Mouse (Mus musculus) lung, postnatal 36 days (tissue): ENCODE data around the gene Parvg.

Source experiments
- DNase-seq: peaks from one replicate; pipeline ENCODE4 v3.0.0; 2022; ENCODE audit warnings: mixed read lengths

The Parvg gene

GRCm38 (mm10) chr15:84305333-84305732 is 18.5 kb upstream of the Parvg start:
- DNase-seq, result no peak

- no peak for DNase-seq
Measured at GRCm38 (mm10) chr15:84310271-84310670, 13.6 kb upstream of the Parvg start.

- DNase-seq, result no peak
Measured at GRCm38 (mm10) chr15:84311295-84312085, 12.3 kb upstream of the Parvg start.

GRCm38 (mm10) chr15:84312878-84313565 is 10.8 kb upstream of the Parvg start:
- no peak for DNase-seq

- peak; percentile 26 for DNase-seq
Measured at GRCm38 (mm10) chr15:84313566-84313878, 10.3 kb upstream of the Parvg start.

GRCm38 (mm10) chr15:84314420-84315080 is 9.3 kb upstream of the Parvg start:
- no peak for DNase-seq

- peak; percentile 50 for DNase-seq
Measured at GRCm38 (mm10) chr15:84315276-84316046, 8.4 kb upstream of the Parvg start.

- DNase-seq, result no peak
Measured at GRCm38 (mm10) chr15:84319393-84319792, 4.4 kb upstream of the Parvg start.

- DNase-seq, result peak; percentile 18
Measured at GRCm38 (mm10) chr15:84321544-84322174, 2.2 kb upstream of the Parvg start.

GRCm38 (mm10) chr15:84324870-84325553 is 1.2 kb downstream of the Parvg start:
- peak; percentile 48 for DNase-seq

- DNase-seq, result peak; percentile 43
Measured at GRCm38 (mm10) chr15:84325736-84326135, 1.9 kb downstream of the Parvg start.

GRCm38 (mm10) chr15:84328870-84329269 is 5.0 kb downstream of the Parvg start:
- no peak for DNase-seq

- no peak for DNase-seq
Measured at GRCm38 (mm10) chr15:84329940-84330339, 6.1 kb downstream of the Parvg start.

GRCm38 (mm10) chr15:84331066-84331612 is 7.3 kb downstream of the Parvg start:
- no peak for DNase-seq

GRCm38 (mm10) chr15:84336281-84336817 is 12.5 kb downstream of the Parvg start:
- DNase-seq, result no peak

- no peak for DNase-seq
Measured at GRCm38 (mm10) chr15:84337599-84337998, 13.8 kb downstream of the Parvg start.

GRCm38 (mm10) chr15:84340926-84341325 is 17.1 kb downstream of the Parvg start:
- no peak for DNase-seq

GRCm38 (mm10) chr15:84348769-84349168 is 24.9 kb downstream of the Parvg start:
- no peak for DNase-seq

GRCm38 (mm10) chr15:84349915-84350738 is 26.3 kb downstream of the Parvg start:
- DNase-seq, result peak; percentile 4

- peak; percentile 9 for DNase-seq
Measured at GRCm38 (mm10) chr15:84351342-84351741, 27.5 kb downstream of the Parvg start.
